Mouse (Mus musculus): ENCODE measurements around the gene Rassf1. TPM values are rescaled to one million over a fixed set of nuclear protein-coding genes. Genes with fewer than 3 reads are reported as not detected.

The Rassf1 gene
- polyA plus RNA-seq, 1 experiment from 2014 or later: 46.5 TPM

GRCm38 (mm10) chr9:107606591-107606990 lies 55.2 kb downstream of the Rassf1 start:
- Histone ChIP-seq H3K9me3 (no peaks in the 10 kb centered on the region), H3K36me3 (replicated peaks) (no peaks in the 10 kb centered on the region), H3K27me3 (replicated peaks; ENCODE audit: low read depth, poor library complexity, severe bottlenecking) (peaks cover 24% of the 10 kb centered on the region), H3K27ac (replicated peaks) (peak overlapping the region; percentile 80), H3K4me1 (peaks cover 92% of the 10 kb centered on the region), H3K4me3 (peak overlapping the region; percentile 29)
- DNase-seq (ENCODE audit: low spot score): peak; percentile 57
- WGBS: 6% methylated on average over 9 of the region's 9 CpGs

- Histone ChIP-seq H3K27me3 (replicated peaks; ENCODE audit: low read depth, poor library complexity, severe bottlenecking) (peaks cover 24% of the 10 kb centered on the region), H3K9me3 (no peaks in the 10 kb centered on the region), H3K4me1 (peaks cover 94% of the 10 kb centered on the region), H3K36me3 (replicated peaks) (no peaks in the 10 kb centered on the region), H3K4me3 (peak overlapping the region; percentile 29), H3K27ac (replicated peaks) (peak overlapping the region; percentile 80)
- 71% methylated on average over 2 of the region's 2 CpGs for WGBS
- no peak for DNase-seq (ENCODE audit: low spot score)
These were observed 55.7 kb downstream of the Rassf1 start for GRCm38 (mm10) chr9:107607036-107607435.

- no peaks in the 10 kb centered on the region for H3K36me3 ChIP-seq (replicated peaks)
- H3K9me3 ChIP-seq: no peaks in the 10 kb centered on the region
- 57% methylated on average over 9 of the region's 9 CpGs for WGBS
- H3K4me1 ChIP-seq: peaks cover 94% of the 10 kb centered on the region
- peak overlapping the region; percentile 80 for H3K27ac ChIP-seq (replicated peaks)
- peaks cover 21% of the 10 kb centered on the region for H3K27me3 ChIP-seq (replicated peaks; ENCODE audit: low read depth, poor library complexity, severe bottlenecking)
- no peak for DNase-seq (ENCODE audit: low spot score)
- no peak overlapping the region for H3K4me3 ChIP-seq
These were observed 56.4 kb downstream of the Rassf1 start for GRCm38 (mm10) chr9:107607653-107608245.

- H3K27ac ChIP-seq (replicated peaks): peak within 1 kb of the TSS; percentile 80
- 34% methylated on average over 12 of the region's 12 CpGs for WGBS
- H3K4me3 ChIP-seq: peak within 1 kb of the TSS; percentile 33
These were observed 57.5 kb downstream of the Rassf1 start, which contains the start of gene Sema3b for GRCm38 (mm10) chr9:107608741-107609432. TSS of gene Sema3b (minus strand) at chr9:107609229.

DNA sequence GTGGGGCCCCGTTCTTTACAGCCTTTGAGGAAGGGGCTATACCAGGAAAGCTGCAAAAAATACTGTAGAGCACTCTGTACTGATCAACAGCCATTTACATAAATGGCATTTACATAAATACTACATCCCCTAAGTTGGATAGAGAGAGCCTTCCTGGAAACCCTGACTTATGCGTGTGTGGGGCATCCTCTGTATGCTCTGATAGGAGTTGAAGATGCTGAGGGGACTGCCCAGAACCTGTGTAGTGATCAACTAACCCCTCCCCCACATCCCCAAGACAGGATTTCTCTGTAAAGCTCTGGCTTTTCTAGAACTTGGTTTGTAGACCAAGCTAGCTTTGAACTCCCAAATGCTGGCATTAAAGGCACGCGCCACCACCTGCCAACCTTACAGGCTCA lies 58.1 kb downstream of the Rassf1 start:
- H3K4me3 ChIP-seq: peak overlapping the region; percentile 33

More at GRCm38 (mm10) chr9:107608741-107609432, 57.5 kb downstream of the Rassf1 start, which contains the start of gene Sema3b:
- no peaks in the 10 kb centered on the region for H3K9me3 ChIP-seq
- H3K4me1 ChIP-seq: peaks cover 94% of the 10 kb centered on the region
- H3K36me3 ChIP-seq (replicated peaks): peaks cover 4% of the 10 kb centered on the region
- peaks cover 10% of the 10 kb centered on the region for H3K27me3 ChIP-seq (replicated peaks; ENCODE audit: low read depth, poor library complexity, severe bottlenecking)
- peak; percentile 61 for DNase-seq (ENCODE audit: low spot score)

DNA sequence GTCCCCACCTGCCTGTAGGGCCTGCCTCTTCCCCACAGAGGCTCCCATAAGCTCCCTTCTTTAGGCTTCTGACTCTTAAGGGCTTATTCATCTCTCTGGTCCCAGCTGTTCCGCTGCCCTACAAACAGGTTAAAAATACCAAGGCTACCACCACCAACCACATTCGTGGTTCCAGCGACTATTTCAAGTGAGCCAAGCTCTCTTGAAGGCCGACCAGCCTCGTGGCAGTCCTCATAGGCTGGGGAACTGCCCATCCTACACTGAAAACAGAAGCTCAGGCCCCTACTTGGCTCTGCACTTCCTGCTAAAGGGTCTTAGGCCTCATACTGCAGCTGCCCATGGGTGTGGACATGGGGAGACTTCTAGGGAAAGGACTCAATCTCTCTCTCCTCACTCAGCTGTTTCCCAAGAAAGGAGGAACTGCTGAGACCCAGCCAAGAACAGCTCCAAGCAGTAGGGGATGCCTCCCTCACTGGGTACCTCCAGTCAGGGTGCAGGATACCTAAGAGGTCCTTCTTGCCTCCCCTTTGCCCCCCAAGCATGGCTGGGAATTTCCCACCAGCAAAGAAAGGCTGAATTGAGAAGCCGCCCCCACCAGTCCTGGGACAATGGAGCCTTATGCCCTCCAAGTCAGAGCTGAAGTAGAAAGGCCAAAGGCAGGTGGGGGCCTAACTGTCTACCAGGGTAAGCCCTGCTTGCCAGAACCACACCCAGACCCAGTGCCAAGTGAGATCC lies 60.3 kb downstream of the Rassf1 start:
- H3K9me3 ChIP-seq: no peaks in the 10 kb centered on the region
- DNase-seq (ENCODE audit: low spot score): no peak
- peak overlapping the region; percentile 96 for H3K27ac ChIP-seq (replicated peaks)
- WGBS: 75% methylated on average over 6 of the region's 6 CpGs
- peak overlapping the region; percentile 59 for H3K4me3 ChIP-seq
- peaks cover 76% of the 10 kb centered on the region for H3K4me1 ChIP-seq
- peaks cover 32% of the 10 kb centered on the region for H3K36me3 ChIP-seq (replicated peaks)
- peaks cover 8% of the 10 kb centered on the region; the same call in 1 of the 2 replicates for H3K27me3 ChIP-seq (replicated peaks; ENCODE audit: low read depth, poor library complexity, severe bottlenecking)

More for the DNA sequence above, 58.1 kb downstream of the Rassf1 start:
- peaks cover 10% of the 10 kb centered on the region for H3K36me3 ChIP-seq (replicated peaks)
- H3K9me3 ChIP-seq: no peaks in the 10 kb centered on the region
- H3K27me3 ChIP-seq (replicated peaks; ENCODE audit: low read depth, poor library complexity, severe bottlenecking): peaks cover 8% of the 10 kb centered on the region; the same call in 1 of the 2 replicates
- no peak for DNase-seq (ENCODE audit: low spot score)
- H3K27ac ChIP-seq (replicated peaks): peak overlapping the region; percentile 80
- H3K4me1 ChIP-seq: peaks cover 92% of the 10 kb centered on the region
- 62% methylated on average over 4 of the region's 4 CpGs for WGBS

Other genes starting within 250 kb of the Rassf1 start
- gene Hemk1, start 213.2 kb upstream of the Rassf1 start, polyA plus RNA-seq (2016; fragmentation: Nextera tagmentation; extraction: Ambion mirVana): 10.7 and 11.6 TPM in 2 replicates
- gene 6430571L13Rik, start 211.0 kb upstream of the Rassf1 start, polyA plus RNA-seq (2016; fragmentation: Nextera tagmentation; extraction: Ambion mirVana): 0.83 and 0.95 TPM in 2 replicates
- gene Cacna2d2, start 151.9 kb upstream of the Rassf1 start, polyA plus RNA-seq (2016; fragmentation: Nextera tagmentation; extraction: Ambion mirVana): 0.45 and 0.50 TPM in 2 replicates
- gene Tmem115, start 17.6 kb upstream of the Rassf1 start, polyA plus RNA-seq (2016; fragmentation: Nextera tagmentation; extraction: Ambion mirVana): 37.9 and 39.3 TPM in 2 replicates
- gene Cyb561d2, start 9.4 kb upstream of the Rassf1 start, polyA plus RNA-seq (2016; fragmentation: Nextera tagmentation; extraction: Ambion mirVana): 16.4 and 16.7 TPM in 2 replicates
- gene Nprl2, start 9.3 kb upstream of the Rassf1 start, polyA plus RNA-seq (2016; fragmentation: Nextera tagmentation; extraction: Ambion mirVana): 35.2 and 39.4 TPM in 2 replicates
- gene Zmynd10, start 4.3 kb upstream of the Rassf1 start, polyA plus RNA-seq (2016; fragmentation: Nextera tagmentation; extraction: Ambion mirVana): 0.97 and 1.2 TPM in 2 replicates
- 63.4 and 67.3 TPM in 2 replicates for gene Tusc2, start 11.7 kb downstream of the Rassf1 start, polyA plus RNA-seq (2016; fragmentation: Nextera tagmentation; extraction: Ambion mirVana)
- gene Hyal2, start 16.4 kb downstream of the Rassf1 start, polyA plus RNA-seq (2016; fragmentation: Nextera tagmentation; extraction: Ambion mirVana): 154 and 157 TPM in 2 replicates
- gene Hyal1, start 25.4 kb downstream of the Rassf1 start, polyA plus RNA-seq (2016; fragmentation: Nextera tagmentation; extraction: Ambion mirVana): 8.4 and 9.1 TPM in 2 replicates
- gene Naa80, start 27.3 kb downstream of the Rassf1 start, polyA plus RNA-seq (2016; fragmentation: Nextera tagmentation; extraction: Ambion mirVana): 18.9 and 20.3 TPM in 2 replicates
- 0.48 and 0.96 TPM in 2 replicates for gene Hyal3, start 29.3 kb downstream of the Rassf1 start, polyA plus RNA-seq (2016; fragmentation: Nextera tagmentation; extraction: Ambion mirVana)
- gene Ifrd2, start 36.1 kb downstream of the Rassf1 start, polyA plus RNA-seq (2016; fragmentation: Nextera tagmentation; extraction: Ambion mirVana): 59.7 and 72.1 TPM in 2 replicates
- gene Sema3b, start 57.7 kb downstream of the Rassf1 start, polyA plus RNA-seq (2016; fragmentation: Nextera tagmentation; extraction: Ambion mirVana): 2.7 TPM in 2 replicates
- 334 and 363 TPM in 2 replicates for gene Gnai2, start 83.8 kb downstream of the Rassf1 start, polyA plus RNA-seq (2016; fragmentation: Nextera tagmentation; extraction: Ambion mirVana)
- 5.6 and 6.6 TPM in 2 replicates for gene Slc38a3, start 118.0 kb downstream of the Rassf1 start, polyA plus RNA-seq (2016; fragmentation: Nextera tagmentation; extraction: Ambion mirVana)
- 3.4 and 4.3 TPM in 2 replicates for gene Gnat1, start 128.2 kb downstream of the Rassf1 start, polyA plus RNA-seq (2016; fragmentation: Nextera tagmentation; extraction: Ambion mirVana)
- 13.2 and 21.4 TPM in 2 replicates for gene Sema3f, start 158.9 kb downstream of the Rassf1 start, polyA plus RNA-seq (2016; fragmentation: Nextera tagmentation; extraction: Ambion mirVana)
- 200 and 206 TPM in 2 replicates for gene Rbm5, start 219.4 kb downstream of the Rassf1 start, polyA plus RNA-seq (2016; fragmentation: Nextera tagmentation; extraction: Ambion mirVana)